In the genomic region with DNA sequence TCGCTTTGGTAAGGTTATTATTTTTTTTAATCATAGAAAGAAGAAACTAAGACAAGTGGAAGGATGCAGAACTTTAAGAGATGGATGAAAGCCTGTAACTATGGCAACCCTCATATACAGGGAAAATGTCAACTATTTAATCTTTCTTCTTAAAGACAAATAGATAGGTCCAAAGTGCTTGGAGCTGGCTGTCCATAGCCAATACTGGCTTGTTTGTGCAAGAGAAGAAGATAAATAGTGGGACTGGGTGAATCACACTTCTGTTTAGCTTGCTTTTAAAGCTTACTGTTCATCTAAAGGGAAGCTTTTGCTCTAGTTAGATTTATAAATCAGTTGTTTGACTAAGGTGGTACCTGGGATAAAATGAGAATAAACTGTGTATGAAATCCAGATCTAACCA, we compare ENCODE assay signal across 15 mouse cellular contexts.
"Had no signal": no experiment of that assay in that cellular context is flagged by ENCODE, and none has a peak within 500 bp of the region (broad histone marks: within the 10 kb centered on the region; RNA-seq: fewer than 3 reads in every experiment).

No protein-coding gene starts in this region.

- H3K9ac ChIP-seq: liver, embryonic 15.5 days; lung, embryonic 15.5 days; midbrain, embryonic 15.5 days; neural tube, embryonic 12.5 days had no signal

- H3K27me3 ChIP-seq: liver, embryonic 15.5 days; lung, embryonic 15.5 days; megakaryocyte, embryonic 14.5 days; midbrain, embryonic 13.5 days; midbrain, embryonic 15.5 days; neural tube, embryonic 12.5 days had no signal

- H3K9me3 ChIP-seq: liver, embryonic 15.5 days; lung, embryonic 15.5 days; midbrain, embryonic 13.5 days; midbrain, embryonic 15.5 days; neural tube, embryonic 12.5 days had no signal

- H3K4me1 ChIP-seq: liver, embryonic 15.5 days; lung, embryonic 15.5 days; megakaryocyte, embryonic 14.5 days; neural tube, embryonic 12.5 days had no signal

- H3K27ac ChIP-seq: liver, embryonic 15.5 days; lung, embryonic 15.5 days; macrophage; midbrain, embryonic 13.5 days; midbrain, embryonic 15.5 days; neural tube, embryonic 12.5 days had no signal

- DNase-seq: lung, adult 2 months; lung, postnatal 14 days; lung, postnatal 36 days; thymus, adult 18-20 months; thymus, postnatal 14 days; thymus, postnatal 36 days had no signal

- H3K4me2 ChIP-seq: liver, embryonic 15.5 days; lung, embryonic 15.5 days; midbrain, embryonic 11.5 days; midbrain, embryonic 13.5 days; midbrain, embryonic 15.5 days; neural tube, embryonic 12.5 days had no signal

- ATAC-seq: lung, postnatal 0 days; midbrain, embryonic 13.5 days had no signal

- H3K4me3 ChIP-seq: liver, embryonic 15.5 days; lung, embryonic 15.5 days; megakaryocyte, embryonic 14.5 days; midbrain, embryonic 13.5 days; midbrain, embryonic 15.5 days; neural tube, embryonic 12.5 days had no signal

- H3K36me3 ChIP-seq: liver, embryonic 15.5 days; lung, embryonic 15.5 days; midbrain, embryonic 15.5 days; neural tube, embryonic 12.5 days had no signal
